Mouse (Mus musculus) liver (tissue): ENCODE results near the gene Hrc.

Source experiments
- DNase-seq: peaks from one replicate; pipeline ENCODE4 v3.0.0-alpha.2; 2020; ENCODE audit warnings: mixed read lengths

The Hrc gene

DNA sequence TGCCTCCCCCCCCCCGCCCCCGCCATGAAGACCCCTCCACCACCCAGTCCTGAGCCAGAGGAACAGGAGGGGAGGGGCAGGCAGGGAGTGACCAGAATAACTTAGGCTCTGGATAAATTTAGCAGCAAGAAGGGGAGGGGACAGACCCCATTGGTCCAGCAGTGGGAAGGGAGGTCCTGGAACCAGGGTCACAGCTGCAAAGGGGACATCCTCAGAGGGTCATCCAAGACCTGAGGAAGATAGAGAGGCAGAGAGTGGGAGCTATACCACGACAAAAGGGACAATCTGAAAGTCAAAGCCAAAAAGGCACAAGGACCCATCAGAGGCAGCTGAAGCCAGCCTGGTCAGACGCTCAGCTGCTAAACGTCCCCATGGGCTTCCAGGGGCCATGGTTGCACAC, at the start of gene Hrc:
Gene Hrc (plus strand): TSS at position 235 of the 400 bp plus-strand sequence.
- DNase-seq, result no peak

DNA sequence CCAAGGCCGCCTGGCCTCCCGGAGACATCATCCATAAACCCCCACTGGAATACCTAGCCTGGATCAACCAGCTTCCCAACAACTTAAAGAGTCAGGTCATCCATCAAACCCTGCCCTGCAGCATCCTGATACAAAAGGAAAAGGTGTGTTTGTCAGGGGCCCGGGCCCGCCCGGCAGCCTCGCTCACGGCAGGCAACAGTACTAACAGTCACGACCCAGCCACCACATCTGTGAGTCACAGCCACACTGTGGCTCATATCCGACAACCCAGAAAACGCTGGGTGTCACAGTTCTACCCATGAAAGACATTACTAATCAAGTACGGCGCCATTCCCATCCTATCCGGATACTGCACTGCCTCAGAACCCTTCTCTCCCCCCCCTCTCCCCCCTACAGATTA, 48.6 kb upstream of the Hrc start:
- no peak for DNase-seq

DNA sequence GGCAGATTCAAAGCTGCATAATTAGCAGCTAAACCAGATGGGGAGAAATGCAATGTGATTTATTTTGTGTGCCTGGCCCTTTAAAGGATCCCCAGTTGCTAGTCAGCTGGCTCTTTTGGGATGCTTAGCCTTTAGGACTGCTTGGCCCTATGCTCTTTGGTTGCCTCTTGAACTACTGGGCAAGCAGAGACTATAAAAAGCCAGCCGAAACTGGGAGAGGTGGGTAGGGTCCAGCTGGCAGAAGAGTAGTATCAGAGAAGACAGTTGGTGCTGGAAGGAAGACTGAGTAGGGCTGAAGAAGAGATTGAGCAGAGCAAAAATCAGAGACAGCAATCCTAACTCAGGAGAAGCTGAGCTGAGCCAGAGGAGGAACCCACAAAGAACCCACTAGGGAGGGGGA, 38.5 kb upstream of the Hrc start:
- no peak for DNase-seq

DNA sequence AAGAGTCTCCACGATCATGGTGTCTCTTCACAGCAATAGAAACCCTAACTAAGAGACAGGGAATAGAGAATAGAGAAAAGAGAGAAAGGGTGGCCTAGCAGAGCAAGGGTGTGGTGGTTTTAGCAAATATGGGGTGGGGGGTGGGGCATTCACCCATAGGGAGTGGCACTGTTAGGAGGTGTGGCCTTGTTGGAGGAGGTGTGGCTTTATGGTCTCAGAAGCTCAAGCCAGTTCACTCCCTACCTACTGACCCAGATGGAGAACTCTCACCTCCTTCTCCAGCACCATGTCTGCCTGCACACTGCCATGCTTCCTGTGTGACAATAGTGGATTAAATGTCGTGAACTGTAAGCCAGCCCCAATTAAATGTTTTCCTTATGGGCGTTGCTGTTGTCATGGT, 37.5 kb upstream of the Hrc start:
- DNase-seq, result no peak

DNA sequence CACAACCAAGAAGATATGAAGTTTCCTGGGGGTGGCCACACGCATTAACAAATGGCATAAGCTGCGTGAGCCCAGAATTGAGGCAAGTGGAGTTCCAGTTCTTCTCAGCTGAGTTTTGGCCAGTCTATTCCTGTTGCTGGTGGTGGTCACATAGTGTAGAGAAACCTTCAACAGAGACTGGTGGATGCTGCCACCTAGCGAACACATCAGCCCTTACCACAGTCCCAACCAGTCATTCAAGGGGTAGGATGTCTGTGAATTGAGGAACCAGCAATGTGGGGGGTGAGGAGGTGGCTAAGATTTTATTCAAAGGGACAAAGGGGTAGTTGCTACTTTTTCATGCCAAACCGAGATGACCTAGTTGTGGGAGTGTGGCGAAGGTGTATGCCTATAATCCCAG, 35.3 kb upstream of the Hrc start:
- DNase-seq, result peak; percentile 58

DNA sequence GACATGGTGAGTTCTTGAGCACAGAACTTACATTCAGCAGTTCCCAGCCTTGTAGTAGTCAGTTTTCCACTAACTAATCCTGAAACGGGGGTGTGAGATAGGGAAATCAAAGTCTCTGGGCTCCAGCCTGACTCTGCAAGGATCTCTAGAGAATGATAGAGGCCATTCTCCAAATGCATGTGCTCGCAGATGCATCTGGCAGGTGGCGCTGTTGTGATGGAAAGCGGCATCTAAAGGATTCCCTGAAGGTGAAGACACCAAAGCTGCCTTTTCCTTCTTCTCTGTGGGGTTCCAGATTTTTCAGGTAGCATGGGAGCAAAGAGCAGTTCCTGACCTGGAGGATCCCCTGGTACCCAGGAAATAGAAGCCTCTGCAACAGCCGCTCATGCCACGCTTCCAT, 34.8 kb upstream of the Hrc start:
- DNase-seq, result peak; percentile 61

DNA sequence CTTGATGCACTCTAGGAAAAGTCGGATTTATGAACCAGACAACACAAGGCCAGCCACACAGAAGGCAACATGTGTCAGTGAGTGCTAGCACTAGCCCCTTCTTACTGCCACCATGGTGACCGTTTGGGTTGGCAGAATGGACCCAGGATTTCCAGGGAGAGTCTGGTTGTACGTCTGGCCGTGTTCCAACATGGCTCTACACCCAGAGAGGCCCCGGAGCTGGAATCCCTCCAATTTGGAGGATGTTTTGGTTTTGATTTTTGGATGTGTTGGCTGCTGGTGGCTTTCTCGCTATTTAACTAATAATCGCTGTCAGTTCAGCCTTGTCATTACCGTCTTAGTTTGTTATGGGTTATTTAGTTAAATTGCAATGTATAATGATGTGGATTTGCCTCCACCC, 32.5 kb upstream of the Hrc start:
- DNase-seq, result no peak

DNA sequence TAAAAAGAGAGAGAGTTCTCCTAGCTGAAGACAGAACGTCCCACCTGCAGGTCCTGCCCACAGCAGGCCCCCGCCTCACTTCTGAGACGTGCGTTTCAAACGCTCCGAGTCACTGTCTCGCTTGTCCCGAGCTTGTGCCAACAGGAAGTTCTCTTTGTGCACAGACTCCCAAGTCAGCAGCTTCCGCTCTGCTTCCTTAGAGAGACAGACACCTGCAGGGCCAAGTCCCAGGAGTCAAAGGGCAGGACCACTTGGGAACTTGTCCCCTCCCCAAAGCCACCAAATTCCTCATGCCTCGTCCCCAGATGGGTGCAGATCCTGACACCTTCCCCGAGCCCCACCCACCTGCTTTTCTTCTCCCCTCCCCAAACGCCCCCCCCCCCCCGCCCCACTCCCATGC, 30.2 kb upstream of the Hrc start:
- DNase-seq, result no peak

DNA sequence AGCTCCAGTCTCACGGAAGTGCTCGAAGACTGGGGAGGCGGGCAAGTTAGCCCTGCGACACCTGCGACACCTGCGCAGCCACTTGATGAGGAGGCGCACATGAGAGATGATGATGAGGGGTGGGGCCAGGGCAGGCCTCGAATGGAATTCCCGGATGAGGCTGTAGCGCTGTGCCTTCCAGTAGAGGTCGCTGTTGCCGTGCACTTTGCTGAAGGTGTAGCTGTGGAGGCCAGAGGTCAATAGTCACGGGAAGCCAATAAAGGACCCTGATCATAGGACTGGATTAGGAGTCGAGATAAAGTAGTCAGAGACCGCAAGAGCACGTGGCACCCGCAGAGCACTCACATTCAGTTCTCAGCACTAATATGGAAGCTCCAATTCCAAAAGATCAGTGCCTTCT, 29.8 kb upstream of the Hrc start:
- DNase-seq, result peak; percentile 72

DNA sequence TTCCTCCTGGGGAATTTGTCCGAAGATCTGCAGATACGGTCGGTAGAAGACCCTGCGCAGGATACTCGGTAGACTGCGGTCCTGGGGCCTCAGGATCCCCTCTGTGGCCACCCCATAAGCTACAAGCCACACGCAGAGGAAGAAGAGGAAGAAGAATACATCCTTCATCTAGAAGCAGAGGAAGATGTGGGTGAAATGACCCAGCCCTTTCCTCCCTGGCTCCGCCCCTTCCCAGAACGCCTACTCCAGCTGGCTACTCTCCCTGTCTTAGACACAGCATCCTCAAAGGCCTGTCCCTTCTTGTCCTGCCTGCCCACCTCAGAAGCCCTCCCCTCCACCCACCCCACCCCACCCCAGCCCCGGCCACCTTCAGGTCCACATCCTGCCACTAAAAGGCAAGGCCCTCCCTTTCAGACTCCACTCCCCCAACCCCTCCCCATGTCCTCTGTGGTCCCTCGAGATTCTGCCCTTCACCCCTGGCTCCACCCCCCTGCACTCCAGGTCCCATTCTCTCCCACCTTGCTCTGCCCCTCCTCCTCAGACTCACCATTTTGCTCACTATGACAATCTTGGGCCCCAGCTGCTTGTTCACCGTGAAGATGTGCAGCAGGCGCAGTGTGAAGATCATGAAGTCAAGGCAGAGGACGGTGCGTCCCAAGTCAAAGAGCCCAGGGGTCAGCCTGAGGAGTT, 26.4 kb upstream of the Hrc start:
- peak; percentile 16 for DNase-seq

DNA sequence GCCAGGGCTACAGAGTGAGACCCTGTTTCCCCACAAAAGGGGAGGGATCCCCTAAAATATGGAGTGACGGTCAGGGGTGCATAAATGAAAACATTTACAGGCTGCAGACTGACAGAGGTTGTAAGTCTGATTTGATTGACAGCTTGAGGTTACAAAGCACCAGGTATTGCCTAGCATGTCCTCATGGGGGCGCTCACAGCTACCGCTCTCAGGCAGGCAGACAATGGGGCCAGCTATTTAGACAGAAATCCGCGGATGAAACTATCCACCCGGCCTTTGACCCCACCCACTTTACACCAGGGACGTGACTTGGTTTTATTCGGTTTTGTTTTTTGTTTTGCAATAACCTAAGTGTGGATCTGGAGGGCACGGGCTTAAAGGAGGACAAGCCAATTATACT, 25.6 kb upstream of the Hrc start:
- peak; percentile 56 for DNase-seq

DNA sequence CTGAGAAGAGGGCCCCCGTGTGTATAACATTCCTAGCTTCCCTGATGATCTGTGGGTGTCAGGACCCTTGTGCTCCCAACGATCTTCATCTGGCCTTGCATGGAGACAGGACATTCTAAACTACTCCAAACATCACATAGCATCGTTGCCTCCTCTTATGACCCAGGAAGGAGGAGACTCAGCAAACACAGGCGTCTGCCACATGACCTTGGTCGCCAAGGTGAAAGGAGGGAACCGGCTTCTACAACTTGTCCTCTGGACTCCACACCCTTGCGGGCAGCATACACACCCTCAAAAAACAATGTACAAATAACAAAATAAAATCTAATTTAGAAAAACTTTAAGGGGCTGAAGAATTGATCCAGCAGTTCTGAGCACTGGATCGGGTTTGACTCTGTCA, 23.1 kb upstream of the Hrc start:
- no peak for DNase-seq

DNA sequence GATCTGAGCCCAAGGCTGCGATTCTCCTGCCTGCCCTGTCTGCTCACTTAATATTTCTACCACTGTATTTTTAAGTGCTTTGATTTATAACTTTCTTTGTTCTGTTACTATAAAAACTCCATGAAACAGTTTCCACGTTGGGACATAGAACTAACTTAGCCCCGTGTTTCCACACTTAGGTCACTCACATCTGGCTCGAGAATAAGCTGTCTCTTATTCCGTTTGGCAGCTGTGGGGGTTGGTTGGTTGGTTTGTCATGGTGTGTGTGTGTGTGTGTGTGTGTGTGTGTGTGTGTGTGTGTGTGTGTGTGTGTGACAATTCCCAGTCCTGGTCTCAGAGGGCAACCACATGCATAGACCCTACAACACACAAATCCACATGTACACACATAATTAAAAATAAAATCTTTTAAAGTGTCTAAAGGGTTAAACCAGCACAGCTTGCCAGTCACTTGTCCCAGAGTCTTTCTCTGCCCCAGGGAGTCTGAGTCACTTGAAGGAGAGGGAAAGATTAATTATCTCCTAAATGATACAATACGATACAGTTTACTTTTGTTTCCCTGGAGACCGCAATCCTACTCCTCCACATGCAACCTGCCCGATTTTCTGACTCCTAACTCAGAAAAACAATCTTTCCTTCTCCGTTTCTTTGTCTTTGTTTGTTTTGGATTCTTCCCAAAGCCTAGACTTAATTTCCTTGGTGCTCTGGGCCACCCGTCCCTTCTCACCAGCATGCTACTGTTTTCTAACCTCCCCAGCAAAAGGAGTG, 22.2 kb upstream of the Hrc start:
- no peak for DNase-seq

DNA sequence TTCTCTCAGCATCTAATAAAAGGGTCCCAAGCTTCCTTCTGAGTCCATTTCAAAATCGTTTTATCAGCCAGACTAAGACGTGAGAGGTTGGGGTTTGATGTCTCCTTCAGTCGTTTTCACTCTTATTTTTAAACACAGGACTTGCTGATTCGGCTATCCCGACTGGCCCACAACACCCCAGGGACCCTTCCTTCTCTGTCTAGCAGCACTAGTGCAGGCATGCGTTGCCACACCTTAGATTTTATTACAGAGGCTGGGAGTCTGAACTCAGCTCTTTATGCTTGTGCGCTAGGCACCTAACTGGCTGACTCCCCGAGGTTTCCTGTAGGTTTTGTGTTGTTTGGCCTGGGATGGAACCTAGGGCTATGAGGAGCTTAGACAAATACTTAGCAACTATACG, 21.6 kb upstream of the Hrc start:
- no peak for DNase-seq

DNA sequence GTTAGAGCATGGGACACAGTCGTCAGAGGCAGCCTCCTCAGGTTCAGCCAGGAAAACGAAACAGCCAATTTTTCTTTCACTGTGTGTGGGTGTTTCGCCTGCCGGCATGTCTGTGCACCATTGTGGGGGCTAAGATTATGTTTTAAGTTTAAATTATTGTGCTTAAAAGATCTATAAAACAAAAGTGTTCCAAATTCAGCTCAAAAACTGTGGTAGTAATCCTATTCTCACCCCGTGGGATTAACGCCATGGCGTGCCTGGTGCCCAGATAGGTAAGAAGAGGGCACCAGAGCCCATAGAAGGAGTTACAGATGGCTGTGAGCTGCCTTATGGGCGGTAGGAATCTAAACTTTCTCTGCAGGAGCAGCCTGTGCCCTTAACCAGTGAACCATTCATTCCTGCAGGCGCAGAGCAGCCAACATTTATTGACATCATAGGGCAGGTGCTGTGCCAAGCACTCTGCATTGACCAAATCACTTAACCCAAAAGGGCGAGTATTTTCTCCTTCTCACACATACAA, 19.8 kb upstream of the Hrc start:
- DNase-seq, result no peak

DNA sequence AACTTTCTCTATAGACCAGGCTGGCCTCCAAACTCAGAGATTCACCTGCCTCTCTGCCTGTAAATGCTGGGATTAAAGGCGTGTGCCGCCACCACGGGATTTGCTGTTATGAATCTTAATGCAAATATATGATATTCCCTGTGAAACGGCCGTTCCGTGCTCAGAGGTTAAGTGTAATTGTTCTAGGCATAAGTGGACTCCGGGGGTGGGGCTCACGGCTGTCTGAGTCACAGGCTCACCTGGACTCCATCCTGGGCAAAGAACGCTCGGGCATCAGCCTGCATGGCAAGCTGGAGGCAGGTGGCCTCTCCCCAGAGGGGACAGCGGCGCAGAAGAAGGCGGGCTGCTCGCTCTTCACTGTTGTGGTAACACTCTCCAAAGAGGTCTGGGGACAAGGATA, 18.6 kb upstream of the Hrc start:
- DNase-seq, result no peak

DNA sequence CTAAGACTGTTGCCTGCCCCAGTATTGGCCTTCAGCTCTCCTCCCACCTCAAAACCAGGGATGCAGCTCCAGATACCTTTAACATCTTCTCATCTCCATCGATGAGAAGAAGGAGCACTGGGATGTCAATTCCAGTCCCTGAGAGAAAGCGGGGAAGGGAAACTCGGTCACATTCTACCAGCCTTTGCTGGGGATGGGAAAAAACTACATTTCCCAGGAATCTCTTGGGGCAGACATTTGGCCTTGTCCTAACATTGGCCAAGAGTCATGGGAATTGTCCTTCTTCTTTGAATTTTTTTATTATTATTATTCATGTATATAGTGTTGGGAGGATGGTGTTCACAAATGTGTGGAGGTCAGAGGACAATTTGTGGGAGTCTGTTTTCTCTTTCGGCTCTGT, 12.8 kb upstream of the Hrc start:
- no peak for DNase-seq

DNA sequence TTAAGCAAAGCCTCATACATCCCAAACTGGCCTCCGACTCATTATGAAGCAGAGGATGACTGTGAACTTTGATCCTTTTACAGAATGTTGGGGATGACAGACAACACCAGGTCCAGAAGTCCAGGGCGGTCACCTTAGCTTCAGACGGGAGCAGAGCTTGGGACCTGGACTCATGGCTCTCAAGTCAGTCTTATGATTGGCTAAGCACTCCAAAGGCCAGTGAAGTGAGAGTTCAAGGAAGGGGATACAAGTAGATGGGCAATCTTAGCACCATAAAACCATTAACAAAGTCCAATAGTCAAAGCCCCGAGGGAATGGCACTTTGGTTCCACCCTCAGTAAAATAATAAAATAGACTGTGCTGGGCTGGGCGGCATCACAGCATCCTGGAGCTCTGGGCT, 12.0 kb upstream of the Hrc start:
- DNase-seq, result no peak

DNA sequence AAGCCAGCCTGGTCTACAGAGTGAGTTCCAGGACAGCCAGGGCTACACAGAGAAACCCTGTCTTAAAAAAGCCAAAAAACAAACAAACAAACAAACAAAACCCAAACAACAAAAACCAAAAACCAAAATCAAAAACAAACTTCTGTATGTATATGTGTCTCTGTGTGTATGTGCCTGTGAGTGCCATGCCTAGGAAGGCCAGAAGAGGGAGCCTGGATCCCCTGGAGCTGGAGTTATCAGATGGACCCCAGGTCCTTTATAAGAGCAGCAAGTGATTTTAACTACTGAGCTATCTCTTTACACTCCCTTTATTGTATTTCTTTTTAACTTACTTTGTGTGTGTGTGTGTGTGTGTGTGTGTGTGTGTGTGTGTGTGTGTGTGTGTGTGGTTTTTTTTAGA, 9.3 kb upstream of the Hrc start:
- DNase-seq, result no peak

DNA sequence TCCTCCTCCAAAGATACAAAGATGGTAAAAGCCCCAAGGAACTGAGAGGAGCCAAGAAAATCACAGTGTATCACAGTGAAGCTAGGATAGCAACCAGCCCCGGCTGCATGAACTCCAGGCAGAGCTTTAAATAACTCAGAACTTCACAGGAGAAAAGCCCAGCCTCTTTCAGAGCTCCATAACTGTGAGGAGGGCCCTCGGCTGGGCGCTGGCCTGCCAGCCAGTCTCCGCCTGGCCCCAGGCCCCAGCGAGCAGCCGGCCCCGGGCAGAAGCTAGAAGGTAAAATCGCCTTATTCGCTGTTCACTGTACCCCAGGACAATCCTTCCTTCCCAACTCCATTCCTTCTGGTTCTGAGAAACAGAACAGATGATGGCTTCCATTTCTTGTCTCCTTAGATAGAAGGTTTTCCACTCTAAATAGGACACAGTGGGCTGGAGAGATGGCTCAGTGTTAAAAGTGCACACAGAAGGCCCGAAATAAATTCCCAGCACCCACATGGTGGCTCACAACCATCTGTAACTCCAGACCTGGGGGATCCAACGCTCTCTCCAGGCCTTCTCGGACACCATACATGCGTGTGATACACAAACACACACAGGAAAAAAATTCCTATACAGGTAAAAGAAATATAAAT, 6.1 kb upstream of the Hrc start:
- DNase-seq, result no peak

DNA sequence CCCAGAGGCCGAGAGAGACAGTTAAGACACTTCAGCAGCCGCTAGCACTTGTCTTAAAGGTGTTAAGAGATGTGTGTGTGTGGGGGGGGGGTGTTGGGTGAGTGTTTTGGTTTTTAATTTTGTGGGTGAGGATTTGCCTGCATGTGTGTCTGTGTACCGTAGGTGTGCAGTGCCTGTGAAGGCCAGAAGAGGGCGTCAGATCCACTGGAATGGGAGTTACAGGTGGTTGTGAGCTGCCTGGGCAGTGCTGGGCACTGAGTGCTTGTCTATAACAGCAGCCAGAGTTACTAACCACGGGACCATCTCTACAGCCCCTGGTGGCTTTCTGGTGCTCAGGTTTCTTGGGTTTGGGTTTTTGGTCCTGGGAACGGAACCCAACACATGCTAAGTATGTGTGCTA, 3.6 kb upstream of the Hrc start:
- no peak for DNase-seq

DNA sequence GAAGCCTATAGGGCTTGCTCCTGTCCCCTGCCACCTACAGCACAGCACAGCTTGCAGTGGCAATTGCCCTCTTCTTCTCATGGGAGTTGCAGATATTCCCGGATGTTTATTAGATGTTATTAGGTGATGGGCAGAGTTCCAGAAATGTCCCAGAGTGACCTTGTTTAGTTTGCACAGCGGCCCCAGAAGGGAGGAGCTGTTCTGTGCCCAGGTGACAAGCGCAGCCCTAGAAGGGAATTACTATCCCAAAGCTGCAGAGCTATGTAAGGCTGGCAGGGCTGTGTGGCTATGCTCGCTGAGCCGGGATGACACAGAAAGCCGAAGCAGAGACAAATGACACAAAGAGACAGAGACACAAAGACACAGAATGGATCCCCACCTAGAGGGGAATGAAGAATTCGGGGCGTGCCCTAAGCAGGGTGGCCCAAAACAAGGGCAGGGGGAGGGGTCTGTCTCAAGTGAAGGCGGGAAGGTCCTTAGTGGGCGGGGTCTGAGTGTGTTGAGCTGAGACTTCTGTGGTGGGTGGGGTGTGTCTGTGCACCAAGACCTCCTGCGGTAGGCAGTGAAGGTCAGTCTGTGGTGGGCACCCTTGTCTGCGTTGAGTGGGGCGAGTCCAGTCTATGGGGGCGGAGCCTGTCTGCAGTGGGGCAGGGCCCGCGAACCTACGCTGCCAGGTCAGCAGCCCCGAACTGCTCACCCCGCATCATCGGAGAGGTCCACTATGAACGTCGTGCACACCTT, 2.2 kb upstream of the Hrc start:
- peak; percentile 39 for DNase-seq

DNA sequence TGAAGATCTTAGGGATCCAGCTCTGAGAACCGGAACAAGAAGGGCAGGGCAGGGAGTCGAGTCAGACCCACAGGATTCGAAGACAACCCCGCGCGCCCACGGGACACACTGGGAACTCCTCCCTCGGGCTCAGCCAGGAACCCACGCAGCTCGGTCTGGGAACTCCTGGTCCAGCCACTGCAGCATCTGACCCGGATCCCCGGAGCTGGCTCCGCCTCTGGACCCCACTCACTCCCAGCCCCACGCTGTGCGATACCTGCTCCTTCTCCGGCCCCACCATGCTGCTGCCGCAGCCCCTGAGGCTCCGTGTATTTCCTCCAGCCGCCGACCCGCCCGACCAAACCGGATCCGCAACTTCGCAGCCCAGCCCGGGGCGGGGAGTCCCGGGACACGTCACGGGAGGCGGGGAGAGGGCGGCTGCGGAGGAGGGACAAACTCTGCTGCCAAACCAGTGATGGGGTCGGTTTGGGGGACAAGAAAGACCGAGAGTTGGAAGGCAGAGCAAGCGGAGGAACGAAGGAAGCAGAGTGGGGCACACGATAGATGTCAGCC, 1.6 kb upstream of the Hrc start, which contains the start of gene Trpm4:
Gene Trpm4 (minus strand): TSS at position 350 of the 552 bp plus-strand sequence.
- peak; percentile 72 for DNase-seq
